ENCODE assay signal across 15 mouse cellular contexts in genomic region chr14:103150139-103150538, GRCm38 (mm10). TPM values are rescaled to one million over a fixed set of nuclear protein-coding genes. Genes with fewer than 3 reads are reported as not detected.
DNase-seq lines count a peak whose midpoint lies in the region.
"Had no signal": no experiment of that assay in that cellular context is flagged by ENCODE, and none has a peak within 500 bp of the region (broad histone marks: within the 10 kb centered on the region; RNA-seq: fewer than 3 reads in every experiment).

No protein-coding gene starts in this region.

- peak; percentile 66 to 82 for DNase-seq in frontal cortex, adult 2 months (ENCODE audit: extremely low spot score in 1 of 2, low spot score in 1 of 2)
- no peak for DNase-seq in frontal cortex, postnatal 10 days (ENCODE audit: low spot score in 2 of 2)
- DNase-seq in brain, adult 2 months (ENCODE audit: low read depth, low spot score), result peak; percentile 90
- peak; percentile 70 to 81 for DNase-seq in left cerebral cortex, adult 18-20 months (ENCODE audit: low spot score in 2 of 2)
- DNase-seq in right cerebral cortex, adult 2 months (ENCODE audit: low spot score in 2 of 2), result peak; percentile 65 to 70
- no peak for DNase-seq in gastrocnemius, postnatal 4 days (ENCODE audit: low spot score in 2 of 2)
- no peak for DNase-seq in heart, adult 18-20 months
- no peak for DNase-seq in thymus, postnatal 36 days
- DNase-seq: adrenal gland, postnatal 14 days; cerebellum, adult 9-10 months; kidney, adult 11 months; kidney, postnatal 36 days; liver; lung, postnatal 36 days; thymus, postnatal 14 days had no signal

RNA-seq across cellular contexts. Expression of gene Fbxl3, which starts 50.8 kb away (rescaled TPM):
- polyA plus RNA-seq in frontal cortex, adult 2 months (2012; rRNA removed), result 94.6 and 101 TPM in 2 replicates
- 10 to 100 TPM; 95.1 to 97.8 TPM for total RNA-seq in left cerebral cortex, adult 18-20 months (2021)
- 10 to 100 TPM; 52.2 to 63.6 TPM for total RNA-seq in gastrocnemius, postnatal 4 days (2021)
- 10 to 100 TPM; 58.2 to 61.1 TPM for total RNA-seq in heart, adult 18-20 months (2021)

Comparison
In these comparisons a context has a peak if more than half of its experiments do, and no peak if none do; other contexts are left out.
1. DNase-seq: peak in frontal cortex, adult 2 months (2 of 2), brain, adult 2 months (single experiment), left cerebral cortex, adult 18-20 months (2 of 2) and right cerebral cortex, adult 2 months (2 of 2); none in frontal cortex, postnatal 10 days (0 of 2), gastrocnemius, postnatal 4 days (0 of 2), heart, adult 18-20 months (0 of 2) and thymus, postnatal 36 days (0 of 2).